Mouse (Mus musculus) ES-E14 (cell line): ENCODE measurements around the gene Zfp473.

ENCODE experiments used
- ZC3H11A ChIP-seq: IDR thresholded peaks from 2 replicates; pipeline ENCODE4 v1.6.1; 2012; ENCODE audit warnings: low read depth, mild to moderate bottlenecking, inconsistent platforms, low read length, borderline replicate concordance
- ZNF384 ChIP-seq: IDR thresholded peaks from 2 replicates; pipeline ENCODE4 v1.6.1; 2012; ENCODE audit warnings: low read depth, low read length, inconsistent platforms

GRCm38 (mm10) chr7:44688890-44689289 lies 62.0 kb downstream of the Zfp473 start:
- TF ChIP-seq ZC3H11A (no peak), ZNF384 (no peak)
